Mouse (Mus musculus): ENCODE results near the gene Bcl2l14.
A peak's percentile ranks its signal among the peaks of the same experiment; 100 is the strongest.

Gene Bcl2l14

DNA sequence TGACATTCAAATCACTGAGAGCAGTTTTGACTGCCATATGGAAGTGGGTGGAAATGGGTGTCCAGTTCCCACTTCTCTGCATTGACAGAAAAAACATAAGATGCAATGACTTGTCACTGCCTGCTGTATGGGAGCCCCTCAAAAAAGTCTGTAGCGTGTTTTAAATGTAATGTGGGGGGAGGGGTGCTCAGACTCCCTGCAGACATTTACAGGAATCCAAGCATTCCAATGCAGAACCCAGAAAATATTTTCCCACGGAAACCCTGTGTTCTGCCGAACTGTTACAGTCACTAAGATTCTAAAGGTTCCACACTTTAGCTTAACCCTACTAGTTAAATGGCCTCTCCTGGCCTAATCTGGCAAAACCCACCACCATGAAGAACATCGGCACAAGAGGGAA, at the start of gene Bcl2l14:
Gene Bcl2l14 (plus strand): TSS at position 301 of the 400 bp plus-strand sequence.
- no peak for DNase-seq (ENCODE audit: low spot score in 2 of 2)

GRCm38 (mm10) chr6:134348526-134349067, 47.5 kb upstream of the Bcl2l14 start:
- DNase-seq (ENCODE audit: low spot score in 2 of 2): no peak

DNA sequence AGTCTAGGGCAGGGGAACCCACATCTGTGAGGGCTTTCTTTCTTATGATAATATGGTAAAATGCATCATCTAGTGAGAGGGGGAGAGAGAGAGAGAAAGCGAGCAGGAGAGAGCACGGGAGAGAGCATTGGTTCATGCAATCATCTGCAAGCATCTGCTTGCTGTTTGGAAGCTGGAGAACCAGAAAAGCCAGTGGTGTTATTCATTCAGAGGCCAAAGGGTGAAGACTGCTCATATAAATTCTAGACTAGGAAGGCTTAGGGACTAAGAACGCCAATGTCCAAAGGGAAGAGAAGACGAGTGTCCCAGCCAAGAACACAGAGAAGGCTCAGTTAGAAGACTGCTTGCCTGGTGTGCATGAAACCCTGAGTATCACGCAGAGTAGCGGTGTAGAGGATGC, 43.2 kb upstream of the Bcl2l14 start:
- no peak for DNase-seq (ENCODE audit: low spot score in 2 of 2)

GRCm38 (mm10) chr6:134353751-134354150, 42.4 kb upstream of the Bcl2l14 start:
- DNase-seq (ENCODE audit: low spot score in 2 of 2): no peak

DNA sequence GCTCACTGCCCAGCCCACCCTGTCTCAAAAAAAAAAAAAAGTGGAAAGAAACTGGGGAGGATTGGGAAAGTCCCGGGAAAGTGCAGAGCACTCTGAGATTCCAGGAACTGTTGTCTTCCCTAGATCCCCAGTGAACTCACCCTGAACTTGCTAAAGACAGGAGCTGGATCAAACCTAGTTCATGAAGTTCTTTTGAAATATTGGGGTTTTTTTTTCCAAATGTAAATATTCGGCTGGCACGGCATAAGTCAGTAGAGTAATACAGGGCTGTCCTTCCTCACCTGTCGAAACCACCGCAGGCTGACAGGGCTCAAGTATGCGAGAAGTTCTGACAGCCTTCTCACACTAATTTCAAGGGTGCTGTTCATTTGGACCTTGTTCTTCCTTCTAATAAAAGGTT, 38.5 kb upstream of the Bcl2l14 start:
- no peak for DNase-seq (ENCODE audit: low spot score in 2 of 2)

DNA sequence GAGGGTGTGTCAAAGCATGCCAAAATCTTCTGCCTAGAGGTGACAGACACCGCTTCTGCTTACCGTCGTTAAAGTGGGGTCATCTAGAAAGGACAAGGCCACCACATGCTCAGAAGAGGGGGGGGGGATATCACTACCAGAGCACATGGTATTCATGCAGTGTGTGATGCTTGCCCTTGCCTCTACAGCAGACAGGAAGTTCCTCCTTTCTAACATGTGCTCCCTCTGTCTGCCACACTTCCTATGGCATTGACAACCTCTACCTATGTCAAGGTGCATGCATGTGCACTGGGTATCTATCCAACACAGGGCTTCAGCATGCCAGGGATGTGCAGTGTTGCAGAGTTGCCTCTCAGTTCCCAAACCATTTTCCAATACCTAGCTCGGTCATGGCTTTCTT, 36.0 kb upstream of the Bcl2l14 start:
- DNase-seq (ENCODE audit: low spot score in 2 of 2): no peak

DNA sequence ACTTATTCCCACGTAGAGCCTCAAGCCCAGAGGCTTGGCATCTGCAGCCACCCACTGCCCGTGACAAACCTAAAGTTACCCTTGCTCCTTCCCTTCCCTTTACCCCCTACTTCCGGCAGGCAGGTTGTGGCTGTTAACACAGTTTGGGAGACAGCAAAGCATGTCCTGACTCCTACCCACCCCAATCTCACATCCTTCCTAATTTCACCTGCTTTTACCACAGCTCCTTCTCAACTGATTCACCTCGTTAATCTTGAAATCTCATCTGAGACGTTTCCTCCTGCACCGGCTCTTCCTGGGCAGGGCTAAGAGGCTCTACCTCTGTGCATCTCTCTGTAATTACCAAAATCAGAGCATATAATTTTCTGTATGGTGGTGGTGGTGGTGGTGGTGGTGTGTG, 31.5 kb upstream of the Bcl2l14 start:
- no peak for DNase-seq (ENCODE audit: low spot score in 2 of 2)

- no peak for DNase-seq (ENCODE audit: low spot score in 2 of 2)
Measured at GRCm38 (mm10) chr6:134365952-134366351, 30.2 kb upstream of the Bcl2l14 start.

DNA sequence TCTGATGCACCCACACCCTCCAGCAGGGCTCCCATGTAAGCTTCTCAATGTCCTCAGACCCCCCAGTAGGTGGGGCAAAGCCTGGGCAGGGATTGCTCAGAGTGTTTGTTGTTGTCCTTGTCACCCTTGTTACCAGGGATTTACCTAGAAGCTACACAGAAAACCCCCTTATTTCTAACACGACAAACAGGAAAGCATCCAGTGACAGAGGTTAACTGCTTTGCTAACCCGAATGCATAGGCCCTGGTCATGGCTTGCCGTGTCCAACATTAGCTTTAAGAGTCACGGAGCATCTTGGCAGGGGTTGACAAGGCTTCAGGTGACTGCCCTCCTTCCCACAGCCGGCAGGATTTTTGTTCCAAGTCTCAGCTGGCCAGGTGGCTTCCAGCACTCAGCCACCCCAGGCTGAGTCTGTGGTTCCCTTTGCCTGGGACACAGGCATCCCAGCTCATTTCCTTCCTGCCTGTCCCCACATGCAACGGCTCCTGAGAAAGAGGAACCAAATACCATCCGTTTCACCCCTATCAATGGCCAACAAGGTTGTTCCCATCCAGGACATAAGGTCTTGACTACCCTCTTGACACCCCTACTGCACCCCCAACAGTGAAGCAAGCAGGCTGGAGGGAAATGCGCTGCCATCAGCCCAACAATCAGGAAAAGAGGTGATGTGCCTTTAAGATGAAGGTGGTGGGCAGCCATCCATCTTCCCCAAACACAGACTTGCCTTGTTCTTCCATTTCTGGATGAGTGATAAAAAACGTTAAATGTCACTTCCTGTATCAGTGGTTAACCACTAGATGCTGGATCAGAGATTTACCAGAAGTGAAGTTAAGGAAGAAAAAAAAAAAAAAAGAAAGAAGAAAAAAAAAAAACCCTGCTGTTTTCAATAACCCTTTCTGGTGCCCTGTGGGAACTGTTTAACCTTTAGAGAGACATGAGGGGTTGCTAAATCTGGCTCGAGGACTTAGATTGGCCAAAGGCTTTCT, 29.5 kb upstream of the Bcl2l14 start:
- no peak for DNase-seq (ENCODE audit: low spot score in 2 of 2)

DNA sequence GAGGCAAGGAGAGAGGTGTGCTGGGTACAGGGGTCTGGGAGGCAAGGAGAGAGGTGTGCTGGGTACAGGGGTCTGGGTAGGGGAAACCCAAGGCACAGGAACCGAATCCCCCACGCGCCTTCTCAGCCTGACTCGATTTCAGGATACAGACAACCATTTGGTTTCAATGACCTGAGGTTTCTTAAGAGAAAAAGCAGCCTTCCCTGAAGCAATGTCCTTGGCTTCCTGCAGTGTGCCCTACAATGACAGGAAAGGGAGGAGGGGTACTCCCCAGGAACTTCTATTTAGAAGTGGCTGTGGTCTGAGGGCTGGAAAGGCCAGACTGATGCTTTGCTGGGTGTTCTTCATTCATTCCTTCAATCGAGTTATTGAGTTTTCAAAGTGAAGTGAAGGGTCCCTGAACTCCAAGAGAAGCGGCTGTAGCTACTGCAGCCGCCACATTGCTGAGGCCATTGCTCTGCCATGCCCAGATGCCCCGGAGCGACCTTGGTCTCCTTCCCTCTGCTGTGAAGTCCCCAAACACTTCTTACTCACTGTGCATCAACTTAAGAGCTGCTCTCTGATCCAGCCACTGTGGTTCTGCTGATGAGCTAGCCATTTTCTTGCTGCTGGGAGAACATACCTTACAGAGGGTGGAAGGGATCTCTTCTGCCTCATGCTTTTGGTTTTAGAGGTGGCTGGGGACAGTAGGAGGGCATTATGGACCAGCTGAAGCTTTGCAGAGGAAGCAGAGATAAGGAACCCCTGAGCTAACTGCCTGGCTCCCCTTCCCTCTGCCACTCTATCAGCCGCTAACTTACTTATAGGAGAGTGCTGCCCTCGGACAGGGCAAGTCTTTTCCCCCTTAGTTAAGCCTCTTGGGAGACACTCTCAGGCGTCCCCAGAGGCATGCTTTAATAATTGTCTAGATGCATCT, 28.5 kb upstream of the Bcl2l14 start:
- DNase-seq (ENCODE audit: low spot score in 2 of 2): no peak

- DNase-seq (ENCODE audit: low spot score in 2 of 2): no peak
Measured at GRCm38 (mm10) chr6:134372946-134373345, 23.2 kb upstream of the Bcl2l14 start.

GRCm38 (mm10) chr6:134377201-134377600, 18.9 kb upstream of the Bcl2l14 start:
- DNase-seq (ENCODE audit: low spot score in 2 of 2): no peak

GRCm38 (mm10) chr6:134377856-134378255, 18.3 kb upstream of the Bcl2l14 start:
- DNase-seq (ENCODE audit: low spot score in 2 of 2): no peak

- no peak for DNase-seq (ENCODE audit: low spot score in 2 of 2)
Measured at GRCm38 (mm10) chr6:134381462-134381861, 14.7 kb upstream of the Bcl2l14 start.

DNA sequence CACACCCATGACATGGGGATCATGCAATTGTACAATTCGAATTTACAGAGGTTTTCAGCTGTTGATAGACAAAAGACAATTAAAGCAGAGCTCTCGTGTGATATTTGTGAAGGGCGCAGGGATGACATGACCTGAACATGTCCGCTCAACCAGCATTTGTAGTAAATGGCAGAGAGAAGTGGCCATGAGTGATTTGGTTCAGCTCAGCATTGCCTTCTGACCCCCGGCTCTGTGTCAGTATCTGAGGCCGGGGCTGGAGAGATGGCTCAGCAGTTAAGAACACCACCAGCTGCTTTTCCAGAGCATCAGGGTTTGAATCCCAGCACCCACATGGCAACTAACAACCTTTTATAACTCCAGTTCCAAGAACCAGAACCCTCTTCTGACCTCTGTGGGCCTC, 10.2 kb upstream of the Bcl2l14 start:
- DNase-seq (ENCODE audit: low spot score in 2 of 2): no peak

DNA sequence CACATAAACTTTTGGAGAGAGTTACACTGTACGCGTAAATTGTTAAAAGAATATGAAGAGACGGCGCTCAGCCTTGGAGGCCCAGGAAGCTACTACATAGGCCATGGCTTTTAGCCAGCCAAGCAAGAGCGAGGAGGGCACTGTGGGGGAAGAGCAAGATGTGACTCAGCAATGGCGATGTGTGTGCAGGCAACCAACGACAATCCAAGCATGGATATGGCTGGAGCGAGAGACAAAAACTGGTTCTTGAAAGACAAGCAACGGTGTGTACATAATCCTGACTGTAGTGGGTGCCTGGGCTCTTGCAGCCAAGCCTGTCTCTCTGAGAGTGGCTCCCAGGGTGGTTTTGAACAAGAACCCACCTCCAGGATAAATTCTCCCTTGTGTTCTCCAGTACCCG, 8.7 kb upstream of the Bcl2l14 start:
- DNase-seq (ENCODE audit: low spot score in 2 of 2): no peak

- no peak for DNase-seq (ENCODE audit: low spot score in 2 of 2)
Measured at GRCm38 (mm10) chr6:134388424-134389110, 7.6 kb upstream of the Bcl2l14 start.

- peak; percentile 53 to 84 for DNase-seq (ENCODE audit: low spot score in 2 of 2)
Measured at GRCm38 (mm10) chr6:134389248-134389891, 6.7 kb upstream of the Bcl2l14 start.

DNA sequence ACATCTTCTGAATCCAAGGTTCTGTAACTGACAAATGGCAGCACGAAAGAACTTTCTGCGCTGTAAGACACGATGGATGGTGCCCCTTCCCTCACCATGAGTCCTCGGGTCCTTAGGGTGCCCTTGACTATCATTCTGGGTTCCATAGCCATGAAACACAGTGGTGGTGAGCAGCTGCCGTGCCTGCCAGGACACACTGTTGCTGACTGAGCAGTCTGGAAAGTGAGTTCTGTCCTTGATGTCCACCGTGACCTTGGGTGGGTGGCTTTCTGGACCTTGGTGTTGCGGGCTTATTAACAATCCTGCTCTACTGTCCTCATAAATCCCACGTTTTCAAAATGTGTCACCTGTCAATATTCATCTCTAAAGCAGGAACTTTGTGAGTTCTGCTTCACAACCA, 6.2 kb upstream of the Bcl2l14 start:
- no peak for DNase-seq (ENCODE audit: low spot score in 2 of 2)

DNA sequence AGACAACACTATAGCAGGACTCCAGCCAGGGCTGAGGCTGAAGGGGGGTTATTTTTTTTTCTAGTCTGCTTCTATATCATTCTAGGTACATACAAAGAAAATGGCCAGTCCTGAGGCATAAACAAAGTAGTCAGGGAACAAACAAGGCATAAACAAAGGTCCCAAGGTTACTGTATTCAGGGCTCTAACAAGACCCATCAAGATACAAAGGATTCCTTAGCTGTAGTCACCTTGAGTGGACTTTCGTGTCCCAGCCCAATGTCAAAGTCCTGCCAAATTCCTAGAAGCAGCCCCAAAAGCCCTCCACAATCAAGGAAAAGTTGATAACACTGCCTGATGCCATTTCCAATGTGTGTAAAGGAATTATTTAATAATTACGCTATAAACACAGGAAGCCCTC, 5.3 kb upstream of the Bcl2l14 start:
- DNase-seq (ENCODE audit: low spot score in 2 of 2): no peak

All from urinary bladder, postnatal 4 days (tissue).